Mouse (Mus musculus) heart, embryonic 11.5 days (tissue): ENCODE results near the gene Hbb-y. TPM values are rescaled to one million over a fixed set of nuclear protein-coding genes. Genes with fewer than 3 reads are reported as not detected.

Experiments
- ATAC-seq: fragments of 200-750 bp; cut with Nextera tagmentation; replicated peaks from 2 replicates; pipeline ENCODE4 v1.8.0; 2017; ENCODE audit warnings: moderate library complexity; ENCODE audit not compliant: insufficient number of reproducible peaks, low FRiP score, low TSS enrichment
- H3K27ac ChIP-seq: fragments of 300-500 bp; sonication (generic); 2 replicates; pipeline ENCODE4 v1.5.1; 2014; ENCODE audit warnings: mild to moderate bottlenecking, low read depth, low read length
- H3K27me3 ChIP-seq: fragments of 300-500 bp; sonication (generic); 2 replicates; pipeline ENCODE4 v1.6.1; 2014; ENCODE audit warnings: mild to moderate bottlenecking, low read length, mixed read lengths; ENCODE audit not compliant: control insufficient read depth, insufficient read depth
- H3K36me3 ChIP-seq: fragments of 300-500 bp; sonication (generic); 2 replicates; pipeline ENCODE4 v1.6.1; 2014; ENCODE audit warnings: mild to moderate bottlenecking, low read length, moderate library complexity, mixed read lengths; ENCODE audit not compliant: control insufficient read depth, insufficient read depth
- H3K4me1 ChIP-seq: fragments of 300-500 bp; sonication (generic); 2 replicates; pipeline ENCODE4 v1.6.1; 2014; ENCODE audit warnings: low read length; ENCODE audit not compliant: control insufficient read depth, insufficient read depth
- H3K4me2 ChIP-seq: fragments of 300-500 bp; sonication (generic); 2 replicates; pipeline ENCODE4 v1.6.1; 2014; ENCODE audit warnings: mild to moderate bottlenecking, moderate library complexity
- H3K4me3 ChIP-seq: fragments of 300-500 bp; sonication (generic); 2 replicates; pipeline ENCODE4 v1.5.1; 2014; ENCODE audit warnings: low read depth, low read length
- H3K9ac ChIP-seq: fragments of 300-500 bp; sonication (generic); 2 replicates; pipeline ENCODE4 v1.6.1; 2014; ENCODE audit warnings: mild to moderate bottlenecking, low read depth, low read length, moderate library complexity
- H3K9me3 ChIP-seq: fragments of 300-500 bp; sonication (generic); replicated peaks from 2 replicates; pipeline ENCODE4 v1.6.1; 2016; ENCODE audit warnings: low read length; ENCODE audit not compliant: control insufficient read depth
- WGBS: fragments of 180-500 bp; shearing (Covaris S2); extraction: QIAGEN DNeasy Blood & Tissue Kit; methylation state at CpG from one replicate; pipeline ENCODE4 v1.1.7; 2014; ENCODE audit not compliant: insufficient replicate concordance; 5-methylcytosine and 5-hydroxymethylcytosine counted together
- polyA plus RNA-seq: library from polyadenylated mRNA; unstranded; fragments of >200 nt; fragmentation: Nextera tagmentation; extraction: Ambion mirVana; gene quantifications from 2 replicates; pipeline ENCODE4 v1.2.1, GENCODE M21; 2014

Hbb-y gene
- 35,401 and 41,924 TPM in 2 replicates for polyA plus RNA-seq

GRCm38 (mm10) chr7:103853090-103853489 lies at the start of gene Hbb-y:
Gene Hbb-y, minus strand, starts transcription at chr7:103853216.
- Histone ChIP-seq H3K27ac (peak within 1 kb of the TSS; percentile 77), H3K9me3 (no peaks in the 10 kb centered on the region), H3K27me3 (no peaks in the 10 kb centered on the region), H3K9ac (peak within 1 kb of the TSS; percentile 49; the same call in 1 of the 2 replicates), H3K4me1 (no peaks in the 10 kb centered on the region), H3K36me3 (no peaks in the 10 kb centered on the region), H3K4me3 (peak within 1 kb of the TSS; percentile 10; the same call in 1 of the 2 replicates), H3K4me2 (no peak within 1 kb of the TSS; the same call in 1 of the 2 replicates)
- peak; percentile 85 for ATAC-seq
- WGBS: 58% methylated on average over 2 of the region's 2 CpGs

GRCm38 (mm10) chr7:103894385-103894784 lies 41.4 kb upstream of the Hbb-y start, which contains the start of gene Olfr64:
Gene Olfr64, minus strand, starts transcription at chr7:103894485.
- Histone ChIP-seq H3K27me3 (no peaks in the 10 kb centered on the region), H3K9ac (no peak within 1 kb of the TSS), H3K4me1 (no peaks in the 10 kb centered on the region), H3K4me2 (no peak within 1 kb of the TSS), H3K27ac (no peak within 1 kb of the TSS), H3K36me3 (no peaks in the 10 kb centered on the region), H3K9me3 (no peaks in the 10 kb centered on the region), H3K4me3 (no peak within 1 kb of the TSS)
- 66% methylated on average over 1 of the region's 1 CpGs for WGBS
- no peak for ATAC-seq

GRCm38 (mm10) chr7:103886152-103886551 lies 33.1 kb upstream of the Hbb-y start, which contains the start of gene Olfr66:
Gene Olfr66, minus strand, starts transcription at chr7:103886252.
- Histone ChIP-seq H3K9me3 (no peaks in the 10 kb centered on the region), H3K9ac (no peak within 1 kb of the TSS), H3K27me3 (no peaks in the 10 kb centered on the region), H3K4me1 (no peaks in the 10 kb centered on the region), H3K4me3 (no peak within 1 kb of the TSS), H3K4me2 (no peak within 1 kb of the TSS), H3K27ac (no peak within 1 kb of the TSS), H3K36me3 (no peaks in the 10 kb centered on the region)
- ATAC-seq: no peak

GRCm38 (mm10) chr7:103877093-103877492 lies 24.1 kb upstream of the Hbb-y start:
- Histone ChIP-seq H3K4me1 (no peaks in the 10 kb centered on the region), H3K27ac (no peak overlapping the region), H3K4me2 (no peak overlapping the region), H3K4me3 (no peak overlapping the region), H3K27me3 (no peaks in the 10 kb centered on the region), H3K9ac (no peak overlapping the region), H3K36me3 (no peaks in the 10 kb centered on the region), H3K9me3 (no peaks in the 10 kb centered on the region)
- 53% methylated on average over 2 of the region's 2 CpGs for WGBS
- peak; percentile 78 for ATAC-seq

GRCm38 (mm10) chr7:103874451-103874850 lies 21.4 kb upstream of the Hbb-y start:
- no peak overlapping the region for H3K4me2 ChIP-seq
- H3K36me3 ChIP-seq: no peaks in the 10 kb centered on the region
- H3K4me3 ChIP-seq: no peak overlapping the region
- no peaks in the 10 kb centered on the region for H3K9me3 ChIP-seq
- H3K27ac ChIP-seq: no peak overlapping the region
- ATAC-seq: no peak
- H3K9ac ChIP-seq: no peak overlapping the region
- no peaks in the 10 kb centered on the region for H3K4me1 ChIP-seq
- no peaks in the 10 kb centered on the region for H3K27me3 ChIP-seq
- WGBS: 38% methylated on average over 5 of the region's 5 CpGs

- Histone ChIP-seq H3K4me1 (no peaks in the 10 kb centered on the region), H3K4me3 (no peak overlapping the region), H3K27me3 (no peaks in the 10 kb centered on the region), H3K9ac (no peak overlapping the region), H3K9me3 (no peaks in the 10 kb centered on the region), H3K36me3 (no peaks in the 10 kb centered on the region), H3K27ac (0 out of 2 replicates have a peak overlapping the region, but pooled peaks have one; percentile 7), H3K4me2 (no peak overlapping the region)
- 2% methylated on average over 1 of the region's 1 CpGs for WGBS
- no peak for ATAC-seq
Observed at GRCm38 (mm10) chr7:103873064-103873463, 20.0 kb upstream of the Hbb-y start.

GRCm38 (mm10) chr7:103870667-103871066 lies 17.7 kb upstream of the Hbb-y start:
- H3K27me3 ChIP-seq: no peaks in the 10 kb centered on the region
- no peaks in the 10 kb centered on the region for H3K4me1 ChIP-seq
- no peak overlapping the region for H3K4me3 ChIP-seq
- peak overlapping the region; percentile 84 for H3K27ac ChIP-seq
- H3K9ac ChIP-seq: no peak overlapping the region; the same call in 1 of the 2 replicates
- no peaks in the 10 kb centered on the region for H3K9me3 ChIP-seq
- H3K4me2 ChIP-seq: no peak overlapping the region
- H3K36me3 ChIP-seq: no peaks in the 10 kb centered on the region
- peak; percentile 89 for ATAC-seq

GRCm38 (mm10) chr7:103865716-103866115 lies 12.7 kb upstream of the Hbb-y start:
- H3K27ac ChIP-seq: peak overlapping the region; percentile 82
- no peaks in the 10 kb centered on the region for H3K4me1 ChIP-seq
- H3K4me3 ChIP-seq: no peak overlapping the region
- no peak overlapping the region for H3K4me2 ChIP-seq
- peak; percentile 90 for ATAC-seq
- no peaks in the 10 kb centered on the region for H3K27me3 ChIP-seq
- no peaks in the 10 kb centered on the region for H3K36me3 ChIP-seq
- no peaks in the 10 kb centered on the region for H3K9me3 ChIP-seq
- no peak overlapping the region for H3K9ac ChIP-seq

GRCm38 (mm10) chr7:103861531-103861930 lies 8.5 kb upstream of the Hbb-y start:
- no peaks in the 10 kb centered on the region for H3K4me1 ChIP-seq
- H3K9ac ChIP-seq: no peak overlapping the region
- H3K4me3 ChIP-seq: no peak overlapping the region
- no peaks in the 10 kb centered on the region for H3K9me3 ChIP-seq
- H3K36me3 ChIP-seq: no peaks in the 10 kb centered on the region
- H3K27me3 ChIP-seq: no peaks in the 10 kb centered on the region
- no peak for ATAC-seq
- peak overlapping the region; percentile 75 for H3K27ac ChIP-seq
- 70% methylated on average over 3 of the region's 3 CpGs for WGBS
- H3K4me2 ChIP-seq: no peak overlapping the region
